Mouse (Mus musculus) embryonic facial prominence, embryonic 13.5 days (tissue): ENCODE measurements around the gene Avil. TPM values are rescaled to one million over a fixed set of nuclear protein-coding genes. Genes with fewer than 3 reads are reported as not detected.
A peak's percentile ranks its signal among the peaks of the same experiment; 100 is the strongest.

ENCODE experiments used
- ATAC-seq: fragments of 200-750 bp; cut with Nextera tagmentation; 2 replicates; pipeline ENCODE4 v1.8.0; 2017; ENCODE audit warnings: low read depth; ENCODE audit not compliant: insufficient number of reproducible peaks, insufficient read depth, low FRiP score, low TSS enrichment
- H3K27ac ChIP-seq: fragments of 300-500 bp; sonication (generic); 2 replicates; pipeline ENCODE4 v1.5.1; 2015; ENCODE audit warnings: moderate library complexity, mild to moderate bottlenecking, inconsistent platforms
- H3K27me3 ChIP-seq: fragments of 300-500 bp; sonication (generic); 2 replicates; pipeline ENCODE4 v1.6.1; 2015; ENCODE audit warnings: mild to moderate bottlenecking, inconsistent platforms
- H3K36me3 ChIP-seq: fragments of 300-500 bp; sonication (generic); 2 replicates; pipeline ENCODE4 v1.6.1; 2015; ENCODE audit warnings: mild to moderate bottlenecking, inconsistent platforms
- H3K4me1 ChIP-seq: fragments of 300-500 bp; sonication (generic); 2 replicates; pipeline ENCODE4 v1.6.1; 2015; ENCODE audit warnings: inconsistent platforms
- H3K4me2 ChIP-seq: fragments of 300-500 bp; sonication (generic); 2 replicates; pipeline ENCODE4 v1.6.1; 2015; ENCODE audit warnings: moderate library complexity, mild to moderate bottlenecking, inconsistent platforms
- H3K4me3 ChIP-seq: fragments of 300-500 bp; sonication (generic); 2 replicates; pipeline ENCODE4 v1.5.1; 2015; ENCODE audit warnings: mild to moderate bottlenecking, inconsistent platforms
- H3K9ac ChIP-seq: fragments of 300-500 bp; sonication (generic); 2 replicates; pipeline ENCODE4 v1.6.1; 2015; ENCODE audit warnings: mild to moderate bottlenecking, inconsistent platforms
- H3K9me3 ChIP-seq: fragments of 300-500 bp; sonication (generic); 2 replicates; pipeline ENCODE4 v1.6.1; 2016; ENCODE audit warnings: inconsistent platforms
- WGBS: fragments of 180-500 bp; shearing (Covaris S2); methylation state at CpG from one replicate; pipeline ENCODE4 v1.1.7; 2015; ENCODE audit warnings: mixed read lengths; 5-methylcytosine and 5-hydroxymethylcytosine counted together
- polyA plus RNA-seq: library from polyadenylated mRNA; unstranded; fragments of >200 nt; fragmentation: Nextera tagmentation; extraction: Ambion mirVana; gene quantifications from 2 replicates; pipeline ENCODE4 v1.2.1, GENCODE M21; 2015

The Avil gene
- polyA plus RNA-seq, 1 experiment from 2014 or later = 0.97 TPM

DNA sequence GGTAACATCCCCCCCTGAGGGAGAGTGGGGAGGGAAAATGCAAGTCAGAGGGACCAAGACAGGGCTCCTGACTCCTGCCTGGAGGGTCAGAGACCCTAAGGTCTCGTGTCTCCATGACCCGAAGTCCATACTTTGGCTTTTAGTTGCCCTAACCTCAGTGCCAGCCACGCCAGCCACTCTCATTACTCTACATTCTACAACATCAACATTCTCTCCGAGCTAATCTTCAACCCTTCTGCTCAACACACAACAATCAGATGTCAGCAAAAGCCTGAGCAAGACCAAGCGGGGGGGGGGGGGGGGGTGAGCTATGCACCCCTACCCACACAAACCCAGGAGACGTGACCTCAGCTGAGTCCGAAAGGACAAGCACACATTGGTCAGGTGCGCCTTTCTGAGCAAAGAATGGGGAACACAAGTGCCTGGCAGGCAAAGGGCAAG, 32.8 kb downstream of the Avil start:
- Histone ChIP-seq H3K27me3 (no peaks in the 10 kb centered on the region), H3K4me3 (no peak overlapping the region), H3K27ac (no peak overlapping the region), H3K36me3 (peaks cover 12% of the 10 kb centered on the region), H3K4me1 (peaks cover 10% of the 10 kb centered on the region), H3K9ac (no peak overlapping the region), H3K9me3 (no peaks in the 10 kb centered on the region), H3K4me2 (no peak overlapping the region)
- no peak for ATAC-seq
- 87% methylated on average over 8 of the region's 8 CpGs for WGBS

DNA sequence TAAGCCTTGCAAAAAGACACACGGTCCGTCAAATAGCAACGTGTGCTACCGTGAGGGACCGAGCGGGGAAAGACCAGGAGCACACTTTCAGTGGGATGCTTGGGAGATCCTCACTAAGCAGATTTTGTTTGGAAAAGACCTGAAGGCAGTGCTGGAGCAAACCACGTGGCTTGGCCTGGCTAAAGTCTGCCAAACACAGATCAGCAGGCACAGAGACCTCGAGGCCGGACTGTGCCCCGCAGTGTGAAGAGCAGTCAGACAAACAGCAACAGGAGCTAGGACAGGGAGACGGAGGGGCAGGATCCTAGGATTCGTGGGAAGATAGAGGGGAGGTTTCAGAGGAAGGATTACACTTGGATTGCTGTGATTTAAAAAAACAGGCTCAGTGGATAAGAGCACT, 35.8 kb downstream of the Avil start:
- H3K36me3 ChIP-seq = no peaks in the 10 kb centered on the region
- H3K4me2 ChIP-seq = no peak overlapping the region
- H3K4me3 ChIP-seq = no peak overlapping the region
- 82% methylated on average over 12 of the region's 12 CpGs for WGBS
- H3K9ac ChIP-seq = no peak overlapping the region
- H3K27ac ChIP-seq = no peak overlapping the region
- peaks cover 4% of the 10 kb centered on the region; the same call in 1 of the 2 replicates for H3K4me1 ChIP-seq
- peaks cover 9% of the 10 kb centered on the region for H3K27me3 ChIP-seq
- H3K9me3 ChIP-seq = no peaks in the 10 kb centered on the region
- ATAC-seq = no peak

DNA sequence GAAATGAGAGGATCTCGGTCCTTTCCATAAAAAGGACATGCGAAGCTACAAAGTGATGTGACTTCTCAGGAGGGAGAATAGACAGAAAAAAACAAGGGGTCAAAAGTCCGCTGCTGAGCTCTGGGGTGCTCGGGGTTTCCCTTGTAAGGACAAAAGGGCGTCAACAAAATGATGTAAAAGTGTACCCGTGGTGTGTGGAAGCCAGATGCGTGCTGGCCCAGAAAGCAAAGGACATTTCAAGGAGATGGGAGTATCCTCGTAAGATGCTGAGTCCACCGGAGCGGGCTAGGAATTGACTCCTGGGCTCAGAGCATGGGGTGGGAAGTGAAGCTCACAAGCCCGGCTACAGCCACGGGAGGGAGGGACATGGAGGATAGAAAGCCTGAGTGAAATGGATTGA, 37.1 kb downstream of the Avil start:
- peaks cover 8% of the 10 kb centered on the region for H3K4me1 ChIP-seq
- no peak overlapping the region for H3K9ac ChIP-seq
- ATAC-seq = no peak
- no peak overlapping the region for H3K4me2 ChIP-seq
- no peaks in the 10 kb centered on the region for H3K9me3 ChIP-seq
- H3K36me3 ChIP-seq = no peaks in the 10 kb centered on the region
- no peak overlapping the region for H3K4me3 ChIP-seq
- H3K27me3 ChIP-seq = peaks cover 9% of the 10 kb centered on the region
- WGBS = 72% methylated on average over 12 of the region's 12 CpGs
- no peak overlapping the region for H3K27ac ChIP-seq

DNA sequence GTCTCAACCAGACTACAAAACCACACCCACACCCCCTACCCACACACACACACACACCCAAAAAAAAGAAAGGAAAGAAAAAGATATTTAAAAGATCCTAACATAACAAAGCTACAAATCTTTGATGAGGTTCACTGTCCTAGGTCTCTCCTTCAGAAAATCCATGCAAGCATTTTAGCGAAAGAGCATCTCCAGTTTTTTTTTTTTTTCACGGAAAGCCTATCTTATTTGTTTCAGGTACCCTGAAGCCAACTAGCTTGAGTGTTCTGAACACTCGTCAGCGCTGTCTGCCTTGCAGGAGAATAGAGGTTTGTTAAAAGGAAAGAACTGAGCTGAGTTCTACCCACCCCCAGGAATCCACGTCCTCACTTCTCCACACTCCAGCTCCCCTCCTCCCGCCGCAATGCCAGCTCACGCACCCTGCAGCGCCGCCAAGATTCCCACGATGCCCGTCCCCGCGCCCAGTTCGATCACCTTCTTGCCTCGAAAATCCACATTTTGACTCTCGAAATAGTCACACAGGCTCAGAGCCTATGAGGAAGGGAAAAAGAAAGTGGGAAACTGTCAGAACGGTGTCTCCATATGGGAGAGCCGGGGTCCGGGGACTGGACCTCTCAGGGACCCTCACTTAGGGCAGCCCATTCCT, 40.2 kb downstream of the Avil start:
- 1% methylated on average over 20 of the region's 20 CpGs for WGBS

DNA sequence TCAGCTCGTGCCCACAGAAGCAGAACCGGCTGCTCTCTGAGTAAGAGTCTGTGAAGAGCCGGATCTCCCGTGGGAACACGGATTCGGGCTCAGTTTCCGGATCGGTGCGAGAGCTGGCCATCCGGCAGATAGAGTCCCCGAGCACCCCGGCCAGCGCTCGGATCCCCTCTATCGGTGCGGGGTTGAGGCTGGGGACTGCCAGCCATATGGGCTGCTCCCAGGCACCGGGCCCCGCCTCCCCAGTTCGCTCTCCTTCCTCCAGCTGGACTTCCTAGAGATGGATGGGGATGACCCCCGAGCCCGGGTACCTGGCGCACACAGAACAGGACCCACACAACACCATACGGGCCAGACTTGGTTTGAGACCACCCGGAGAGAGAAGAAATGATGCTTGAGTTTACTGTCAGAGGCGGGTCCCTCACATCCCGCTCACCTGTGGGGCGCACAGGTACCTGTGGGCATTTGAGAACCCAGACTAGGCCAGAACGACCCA, 40.8 kb downstream of the Avil start, which contains the start of the genes Mettl1 and Eef1akmt3:
Gene Mettl1, plus strand, starts transcription at position 141 of the 493 bp plus-strand sequence.
Gene Eef1akmt3, minus strand, starts transcription at position 240 of the 493 bp plus-strand sequence.
- Histone ChIP-seq H3K9ac (peak within 1 kb of the TSS; percentile 81), H3K27me3 (peaks cover 9% of the 10 kb centered on the region), H3K9me3 (no peaks in the 10 kb centered on the region), H3K4me3 (peak within 1 kb of the TSS; percentile 81), H3K4me1 (peaks cover 15% of the 10 kb centered on the region), H3K36me3 (peaks cover 26% of the 10 kb centered on the region), H3K27ac (peak within 1 kb of the TSS; percentile 84), H3K4me2 (peak within 1 kb of the TSS; percentile 96)
- ATAC-seq = peak; percentile 39
- under 1% methylated on average over 28 of the region's 28 CpGs for WGBS

More for the DNA sequence above, 40.2 kb downstream of the Avil start:
- H3K4me2 ChIP-seq = peak overlapping the region; percentile 96
- H3K27ac ChIP-seq = peak overlapping the region; percentile 84
- peaks cover 9% of the 10 kb centered on the region for H3K27me3 ChIP-seq
- H3K36me3 ChIP-seq = peaks cover 22% of the 10 kb centered on the region
- no peaks in the 10 kb centered on the region for H3K9me3 ChIP-seq
- peak overlapping the region; percentile 81 for H3K4me3 ChIP-seq
- peak overlapping the region; percentile 81 for H3K9ac ChIP-seq
- ATAC-seq = no peak
- peaks cover 15% of the 10 kb centered on the region for H3K4me1 ChIP-seq

DNA sequence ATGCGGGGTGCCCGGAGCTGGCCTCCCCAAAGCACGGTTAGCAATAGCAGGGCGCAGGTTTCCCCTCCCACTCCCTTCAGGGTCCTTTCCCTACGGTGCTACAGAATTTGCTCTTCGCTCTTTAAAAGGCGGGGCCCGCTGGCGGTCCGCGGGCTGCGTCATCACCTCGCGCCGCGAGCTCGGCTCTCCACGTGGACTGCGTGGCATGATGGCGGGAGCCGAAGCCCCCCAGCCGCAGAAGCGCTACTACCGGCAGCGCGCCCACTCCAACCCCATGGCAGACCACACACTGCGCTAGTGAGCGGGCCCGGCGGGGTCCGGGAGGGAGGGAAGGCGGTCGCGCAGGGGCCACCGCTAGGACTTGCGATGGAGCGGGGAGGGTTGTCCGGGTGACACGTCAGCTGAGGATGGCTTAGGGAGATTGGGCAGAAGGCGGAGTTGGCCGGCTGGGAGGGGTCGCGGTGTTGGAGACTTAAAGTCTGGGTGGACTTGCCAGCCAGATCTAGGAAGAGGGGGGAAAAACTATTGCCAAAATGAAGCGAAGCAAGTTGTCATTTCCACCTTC, 41.3 kb downstream of the Avil start:
- Histone ChIP-seq H3K4me1 (peaks cover 15% of the 10 kb centered on the region), H3K36me3 (peaks cover 31% of the 10 kb centered on the region), H3K4me2 (peak overlapping the region; percentile 96), H3K9me3 (no peaks in the 10 kb centered on the region), H3K27ac (peak overlapping the region; percentile 84), H3K9ac (peak overlapping the region; percentile 81), H3K4me3 (peak overlapping the region; percentile 81), H3K27me3 (peaks cover 9% of the 10 kb centered on the region)
- under 1% methylated on average over 44 of the region's 44 CpGs for WGBS
- ATAC-seq = peak; percentile 81

DNA sequence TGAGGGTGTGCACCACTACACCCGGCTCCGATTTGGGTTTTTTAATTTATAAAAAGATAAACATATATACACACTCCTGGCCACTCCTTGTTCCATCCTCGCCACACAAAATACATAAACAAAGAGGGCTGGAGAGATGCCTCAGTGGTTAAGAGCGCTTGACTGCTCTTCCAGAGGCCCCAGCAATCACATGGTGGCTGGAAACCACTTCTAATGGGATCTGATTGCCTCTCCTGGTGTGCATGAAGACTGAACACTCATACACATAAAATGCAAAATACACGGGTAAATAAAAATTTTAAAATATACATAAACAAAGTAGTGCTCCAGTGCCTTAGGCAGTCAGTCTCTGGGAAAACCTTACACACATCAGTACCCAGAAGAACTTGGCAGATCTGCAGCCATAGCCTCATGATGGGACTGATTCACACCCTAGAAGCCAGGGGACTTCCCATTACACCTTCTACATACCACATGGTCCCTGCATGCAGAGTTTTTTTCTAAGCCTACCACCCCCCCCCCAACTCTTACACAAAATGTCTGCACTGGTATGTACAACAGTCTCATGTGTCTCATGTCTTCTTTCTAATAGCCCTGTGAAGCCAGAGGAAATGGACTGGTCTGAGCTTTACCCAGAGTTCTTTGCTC, 42.1 kb downstream of the Avil start:
- H3K9ac ChIP-seq = peak overlapping the region; percentile 81
- 13% methylated on average over 5 of the region's 5 CpGs for WGBS
- H3K4me2 ChIP-seq = peak overlapping the region; percentile 96
- no peaks in the 10 kb centered on the region for H3K9me3 ChIP-seq
- peak overlapping the region; percentile 84; the same call in 1 of the 2 replicates for H3K27ac ChIP-seq
- H3K4me3 ChIP-seq = peak overlapping the region; percentile 81
- no peak for ATAC-seq
- peaks cover 15% of the 10 kb centered on the region for H3K4me1 ChIP-seq
- peaks cover 35% of the 10 kb centered on the region for H3K36me3 ChIP-seq
- H3K27me3 ChIP-seq = peaks cover 16% of the 10 kb centered on the region

DNA sequence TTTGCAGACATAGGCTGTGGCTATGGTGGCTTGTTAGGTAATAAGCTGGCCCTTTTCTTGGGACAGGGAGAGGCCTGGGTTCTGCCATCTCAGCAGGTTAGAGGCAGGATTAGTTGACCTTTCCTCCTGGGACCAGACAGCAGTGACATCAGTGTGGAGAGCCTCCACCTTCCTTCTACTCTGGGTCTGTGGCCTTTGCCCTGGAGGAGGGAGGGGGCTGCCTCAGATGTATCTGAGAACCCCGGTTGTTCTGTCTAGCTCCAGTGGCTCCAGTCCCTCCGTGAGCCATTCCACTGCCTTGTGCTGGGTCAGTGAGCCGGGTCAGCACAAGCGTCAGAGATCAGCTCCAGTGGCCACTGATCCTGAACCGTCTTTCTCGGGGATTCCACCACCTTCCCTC, 42.7 kb downstream of the Avil start:
- Histone ChIP-seq H3K27me3 (peaks cover 22% of the 10 kb centered on the region), H3K4me3 (0 out of 2 replicates have a peak overlapping the region, but pooled peaks have one; percentile 81), H3K27ac (no peak overlapping the region), H3K9me3 (no peaks in the 10 kb centered on the region), H3K4me2 (peak overlapping the region; percentile 96; the same call in 1 of the 2 replicates), H3K36me3 (peaks cover 35% of the 10 kb centered on the region), H3K9ac (no peak overlapping the region), H3K4me1 (peaks cover 15% of the 10 kb centered on the region)
- WGBS = 87% methylated on average over 6 of the region's 6 CpGs
- ATAC-seq = no peak

DNA sequence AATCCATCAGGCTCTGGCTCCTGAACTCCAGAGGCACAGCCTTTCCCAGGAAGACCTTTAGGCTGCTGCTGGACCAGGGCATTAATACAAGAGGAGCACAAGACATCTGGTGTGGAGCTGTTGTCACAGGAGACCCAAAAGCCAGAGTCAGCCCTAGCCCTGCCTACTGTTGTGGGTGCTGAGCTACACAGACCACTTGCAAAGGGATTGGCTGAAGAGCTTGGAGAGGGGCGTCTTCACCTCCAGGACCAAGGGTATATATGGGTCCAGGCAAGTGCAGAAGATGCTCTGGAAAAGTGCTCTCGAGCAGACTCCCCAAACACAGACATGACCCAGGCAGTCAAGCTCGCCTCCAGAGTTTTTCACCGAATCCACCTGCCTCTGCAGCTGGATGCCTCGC, 47.4 kb downstream of the Avil start, which contains the start of gene Cyp27b1:
Gene Cyp27b1, plus strand, starts transcription at position 297 of the 400 bp plus-strand sequence.
- peak within 1 kb of the TSS; percentile 11; the same call in 1 of the 2 replicates for H3K9ac ChIP-seq
- no peak for ATAC-seq
- 20% methylated on average over 5 of the region's 5 CpGs for WGBS
- peak within 1 kb of the TSS; percentile 35 for H3K4me2 ChIP-seq
- H3K27me3 ChIP-seq = peaks cover 58% of the 10 kb centered on the region
- H3K27ac ChIP-seq = no peak within 1 kb of the TSS
- H3K36me3 ChIP-seq = peaks cover 35% of the 10 kb centered on the region
- H3K4me3 ChIP-seq = peak within 1 kb of the TSS; percentile 16
- H3K4me1 ChIP-seq = peaks cover 15% of the 10 kb centered on the region
- H3K9me3 ChIP-seq = no peaks in the 10 kb centered on the region

DNA sequence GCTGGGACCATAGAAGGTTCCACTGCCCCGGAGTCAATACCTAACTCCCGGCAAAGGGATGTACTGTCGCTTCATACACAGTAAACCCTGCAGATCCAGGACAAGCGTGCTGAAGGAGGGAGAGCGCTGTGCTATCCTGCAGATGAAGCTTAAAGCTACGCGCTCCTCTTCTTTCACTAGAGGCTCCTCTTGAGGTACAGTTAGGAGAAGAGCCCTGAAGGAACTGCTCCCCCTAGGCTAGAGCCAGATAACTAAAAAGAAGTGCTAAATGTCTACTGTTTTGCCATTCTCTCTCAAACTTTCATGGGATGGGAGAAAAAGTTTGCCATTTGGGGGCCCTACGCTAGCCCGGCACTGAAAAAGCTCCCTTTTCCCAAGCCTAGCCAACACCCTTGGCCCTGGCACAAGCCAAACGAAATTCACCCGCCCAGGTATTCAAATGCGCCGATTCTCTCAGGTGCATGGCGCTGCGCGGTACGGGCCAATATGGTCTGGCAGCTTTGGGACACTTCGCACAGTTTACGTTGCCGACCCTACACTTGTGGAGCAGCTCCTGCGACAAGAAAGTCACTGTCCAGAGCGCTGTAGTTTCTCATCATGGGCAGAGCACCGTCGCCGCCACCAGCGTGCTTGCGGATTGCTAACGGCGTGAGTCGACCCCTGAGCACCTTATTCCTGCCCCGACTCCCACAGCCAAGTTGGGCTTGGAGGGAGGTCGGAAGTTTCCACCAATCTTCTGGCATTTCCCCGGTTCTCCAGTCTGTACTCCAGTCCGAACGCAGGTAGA, 48.3 kb downstream of the Avil start:
- Histone ChIP-seq H3K27me3 (peaks cover 61% of the 10 kb centered on the region), H3K27ac (no peak overlapping the region), H3K4me2 (peak overlapping the region; percentile 35), H3K4me1 (peaks cover 11% of the 10 kb centered on the region; the same call in 1 of the 2 replicates), H3K9me3 (no peaks in the 10 kb centered on the region), H3K9ac (peak overlapping the region; percentile 11; the same call in 1 of the 2 replicates), H3K4me3 (peak overlapping the region; percentile 16), H3K36me3 (peaks cover 28% of the 10 kb centered on the region)
- no peak for ATAC-seq
- WGBS = 4% methylated on average over 35 of the region's 35 CpGs
